Mouse (Mus musculus): ENCODE results near the gene Gpr153. TPM values are rescaled to one million over a fixed set of nuclear protein-coding genes. Genes with fewer than 3 reads are reported as not detected.

Gene Gpr153
- total and polyA plus RNA-seq, 3 experiments, result 0.30 to 1.4 (median 0.70) TPM

GRCm38 (mm10) chr4:152232411-152232903 is 41.6 kb upstream of the Gpr153 start:
- Histone ChIP-seq H3K27me3 (replicated peaks) (no peaks in the 10 kb centered on the region), H3K36me3 (replicated peaks in 1 of 2; ENCODE audit: control insufficient read depth in 1 of 2, insufficient read depth in 1 of 2, low read length in 1 of 2) (peaks cover 15 to 81% of the 10 kb centered on the region in 2 experiments), H3K79me2 (replicated peaks; ENCODE audit: control insufficient read depth, extremely low read depth, insufficient read depth, poor library complexity, severe bottlenecking) (no peaks in the 10 kb centered on the region), H3K9me3 (replicated peaks; ENCODE audit: low read length) (no peaks in the 10 kb centered on the region), H3K4me1 (ENCODE audit: control insufficient read depth in 1 of 2, insufficient read depth in 2 of 2) (peaks cover 7 to 58% of the 10 kb centered on the region in 2 experiments), H3K4me2 (ENCODE audit: insufficient read depth, low read depth, poor library complexity, severe bottlenecking) (no peak overlapping the region), H3K27ac (ENCODE audit: insufficient read depth, low read depth) (no peak overlapping the region), H3K9ac (ENCODE audit: insufficient read depth, low read depth) (no peak overlapping the region), H3K4me3 (replicated peaks in 1 of 3; ENCODE audit: low read depth in 2 of 3, low read length in 2 of 3, poor library complexity in 1 of 3) (no peak overlapping the region)
- in situ Hi-C loops (cut with MboI; ENCODE audit: low pct_ligation_motif_present, low pct_unique_long_range_greater_than_20kb, low sequenced_read_pairs) (no loop called here), dilution Hi-C loops (cut with MboI; ENCODE audit: extremely low pct_ligation_motif_present, extremely low pct_unique_long_range_greater_than_20kb, low sequenced_read_pairs) (no loop called here)
- no peak for DNase-seq (ENCODE audit: extremely low read depth)
- TF ChIP-seq MEF2A (IDR thresholded peaks at IDR 0.05; ENCODE audit: borderline replicate concordance, low read depth, low read length), result no peak

GRCm38 (mm10) chr4:152239974-152240373 is 34.1 kb upstream of the Gpr153 start:
- Histone ChIP-seq H3K4me3 (replicated peaks in 1 of 3; ENCODE audit: low read depth in 2 of 3, low read length in 2 of 3, poor library complexity in 1 of 3) (no peak overlapping the region), H3K4me1 (ENCODE audit: control insufficient read depth in 1 of 2, insufficient read depth in 2 of 2) (peaks cover 6 to 54% of the 10 kb centered on the region in 2 experiments; a peak in 3 of 4 replicates), H3K4me2 (ENCODE audit: insufficient read depth, low read depth, poor library complexity, severe bottlenecking) (no peak overlapping the region), H3K27me3 (replicated peaks) (no peaks in the 10 kb centered on the region), H3K36me3 (replicated peaks in 1 of 2; ENCODE audit: control insufficient read depth in 1 of 2, insufficient read depth in 1 of 2, low read length in 1 of 2) (peaks cover 26 to 84% of the 10 kb centered on the region in 2 experiments), H3K79me2 (replicated peaks; ENCODE audit: control insufficient read depth, extremely low read depth, insufficient read depth, poor library complexity, severe bottlenecking) (no peaks in the 10 kb centered on the region), H3K9me3 (replicated peaks; ENCODE audit: low read length) (no peaks in the 10 kb centered on the region), H3K27ac (ENCODE audit: insufficient read depth, low read depth) (no peak overlapping the region), H3K9ac (ENCODE audit: insufficient read depth, low read depth) (no peak overlapping the region)
- TF ChIP-seq RAD21 (IDR thresholded peaks at IDR 0.05; ENCODE audit: low read depth, low read length) (no peak), POLR2AphosphoS2 (IDR thresholded peaks at IDR 0.05; ENCODE audit: low read depth, low read length) (no peak), ETS1 (conservative IDR thresholded peaks at IDR 0.05; ENCODE audit: low read depth, low read length) (no peak), MAZ (IDR thresholded peaks at IDR 0.05; ENCODE audit: low read depth, low read length) (no peak), MAX (IDR thresholded peaks at IDR 0.05; ENCODE audit: low read length) (no peak), UBTF (IDR thresholded peaks at IDR 0.05; ENCODE audit: low read depth, low read length) (no peak), BHLHE40 (IDR thresholded peaks at IDR 0.05; ENCODE audit: low read depth, low read length) (no peak), RCOR1 (conservative IDR thresholded peaks at IDR 0.05; ENCODE audit: low read depth, low read length) (no peak), PAX5 (IDR thresholded peaks at IDR 0.05; ENCODE audit: low read length) (no peak), ELF1 (IDR thresholded peaks at IDR 0.05; ENCODE audit: low read depth, low read length) (no peak)
- DNase-seq (ENCODE audit: extremely low read depth), result no peak
- dilution Hi-C loops (cut with MboI; ENCODE audit: extremely low pct_ligation_motif_present, extremely low pct_unique_long_range_greater_than_20kb, low sequenced_read_pairs), result no loop called here
- in situ Hi-C loops (cut with MboI; ENCODE audit: low pct_ligation_motif_present, low pct_unique_long_range_greater_than_20kb, low sequenced_read_pairs), result no loop called here

- Histone ChIP-seq H3K4me3 (replicated peaks in 1 of 3; ENCODE audit: low read depth in 2 of 3, low read length in 2 of 3, poor library complexity in 1 of 3) (no peak overlapping the region), H3K4me2 (ENCODE audit: insufficient read depth, low read depth, poor library complexity, severe bottlenecking) (no peak overlapping the region), H3K9me3 (replicated peaks; ENCODE audit: low read length) (no peaks in the 10 kb centered on the region), H3K9ac (ENCODE audit: insufficient read depth, low read depth) (no peak overlapping the region), H3K79me2 (replicated peaks; ENCODE audit: control insufficient read depth, extremely low read depth, insufficient read depth, poor library complexity, severe bottlenecking) (no peaks in the 10 kb centered on the region), H3K4me1 (ENCODE audit: control insufficient read depth in 1 of 2, insufficient read depth in 2 of 2) (peaks cover 6 to 55% of the 10 kb centered on the region in 2 experiments; a peak in 3 of 4 replicates), H3K27me3 (replicated peaks) (no peaks in the 10 kb centered on the region), H3K36me3 (replicated peaks in 1 of 2; ENCODE audit: control insufficient read depth in 1 of 2, insufficient read depth in 1 of 2, low read length in 1 of 2) (peaks cover 23 to 72% of the 10 kb centered on the region in 2 experiments), H3K27ac (ENCODE audit: insufficient read depth, low read depth) (no peak overlapping the region)
- DNase-seq (ENCODE audit: extremely low read depth), result no peak
- dilution Hi-C loops (cut with MboI; ENCODE audit: extremely low pct_ligation_motif_present, extremely low pct_unique_long_range_greater_than_20kb, low sequenced_read_pairs) (no loop called here), in situ Hi-C loops (cut with MboI; ENCODE audit: low pct_ligation_motif_present, low pct_unique_long_range_greater_than_20kb, low sequenced_read_pairs) (no loop called here)
- TF ChIP-seq SIN3A (IDR thresholded peaks at IDR 0.05; ENCODE audit: low read length) (no peak), TBP (conservative IDR thresholded peaks at IDR 0.05; ENCODE audit: low read depth, low read length) (no peak), SMC3 (IDR thresholded peaks at IDR 0.05; ENCODE audit: low read depth, low read length) (no peak), NELFE (IDR thresholded peaks at IDR 0.05; ENCODE audit: low read depth, low read length) (no peak), ELF1 (IDR thresholded peaks at IDR 0.05; ENCODE audit: low read depth, low read length) (no peak), RCOR1 (conservative IDR thresholded peaks at IDR 0.05; ENCODE audit: low read depth, low read length) (no peak), NRF1 (IDR thresholded peaks at IDR 0.05; ENCODE audit: low read depth, low read length) (no peak), JUN (IDR thresholded peaks at IDR 0.05; ENCODE audit: insufficient read depth, low read depth, low read length) (no peak), MEF2A (IDR thresholded peaks at IDR 0.05; ENCODE audit: borderline replicate concordance, low read depth, low read length) (no peak), IRF4 (IDR thresholded peaks at IDR 0.05; ENCODE audit: low read depth, low read length) (no peak), MAZ (IDR thresholded peaks at IDR 0.05; ENCODE audit: low read depth, low read length) (no peak), HCFC1 (IDR thresholded peaks at IDR 0.05; ENCODE audit: low read depth, low read length) (no peak), ZMIZ1 (IDR thresholded peaks at IDR 0.05; ENCODE audit: low read depth, low read length) (no peak), MXI1 (IDR thresholded peaks at IDR 0.05; ENCODE audit: low read depth, low read length) (no peak), POLR2AphosphoS2 (IDR thresholded peaks at IDR 0.05; ENCODE audit: low read depth, low read length) (no peak), ZKSCAN1 (IDR thresholded peaks at IDR 0.05; ENCODE audit: borderline replicate concordance, low read depth, low read length) (no peak), USF1 (IDR thresholded peaks at IDR 0.05; ENCODE audit: low read depth, low read length) (no peak)
Measured at GRCm38 (mm10) chr4:152243241-152243891, 30.7 kb upstream of the Gpr153 start.

Measured in CH12.LX (cell line).